In the genomic region with DNA sequence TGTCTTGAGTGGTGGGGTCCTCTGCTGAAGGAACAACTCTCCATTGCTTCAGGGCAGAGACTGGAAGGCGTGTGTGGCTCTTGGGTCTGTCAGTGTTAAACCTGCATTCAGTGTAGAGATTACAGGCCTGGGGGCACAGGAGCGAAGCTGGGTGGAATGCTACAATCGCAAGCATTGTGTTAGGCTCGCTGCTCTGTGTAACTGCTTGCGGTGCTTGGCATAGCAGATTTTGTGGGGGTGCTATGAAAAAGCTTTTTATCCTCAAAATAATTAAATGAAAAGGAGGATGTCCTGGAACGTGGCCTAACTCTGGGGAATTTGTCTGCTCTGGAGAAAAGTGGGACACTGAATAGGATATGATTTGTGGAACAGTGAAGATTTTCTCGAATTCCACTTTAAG, we compare ENCODE assay signal across 15 mouse cellular contexts. TPM values are rescaled to one million over a fixed set of nuclear protein-coding genes. Genes with fewer than 3 reads are reported as not detected.
DNase-seq lines count a peak whose midpoint lies in the region; ATAC-seq lines count a peak whose summit lies in the region.
"Had no signal": no experiment of that assay in that cellular context is flagged by ENCODE, and none has a peak within 500 bp of the region (broad histone marks: within the 10 kb centered on the region; RNA-seq: fewer than 3 reads in every experiment).

No protein-coding gene starts in this region.

- no peaks in the 10 kb centered on the region for H3K27me3 ChIP-seq in heart, embryonic 12.5 days (replicated peaks)
- H3K27me3 ChIP-seq in embryonic facial prominence, embryonic 10.5 days (replicated peaks; ENCODE audit: low read depth, poor library complexity, severe bottlenecking) = no peaks in the 10 kb centered on the region
- no peaks in the 10 kb centered on the region for H3K27me3 ChIP-seq in forebrain, embryonic 13.5 days

- 69% methylated on average over 7 of the region's 7 CpGs for WGBS in heart, embryonic 12.5 days
- 46% methylated on average over 7 of the region's 7 CpGs for WGBS in embryonic facial prominence, embryonic 10.5 days
- 61% methylated on average over 7 of the region's 7 CpGs for WGBS in forebrain, embryonic 13.5 days

- peak; percentile 19 for DNase-seq in heart, adult 11 months
- peak; percentile 23 for DNase-seq in embryonic facial prominence, embryonic 10.5 days (ENCODE audit: low spot score)
- DNase-seq in layer of hippocampus, adult 8-10 months (ENCODE audit: low spot score in 2 of 2) = peak; percentile 63 to 70
- peak; percentile 27 for DNase-seq in mesoderm, embryonic 11.5 days (ENCODE audit: low read depth, low spot score)
- DNase-seq in lung, adult 18-20 months = no peak
- no peak for DNase-seq in adrenal gland, adult 2 months
- DNase-seq: cerebellum, adult 9-11 months; kidney, adult 2 months; thymus, postnatal 36 days had no signal

- no peaks in the 10 kb centered on the region for H3K4me1 ChIP-seq in heart, embryonic 12.5 days (replicated peaks)
- peaks cover 6% of the 10 kb centered on the region; the same call in 1 of the 2 replicates for H3K4me1 ChIP-seq in embryonic facial prominence, embryonic 10.5 days
- H3K4me1 ChIP-seq in forebrain, embryonic 13.5 days = no peaks in the 10 kb centered on the region
- H3K4me1 ChIP-seq: heart, embryonic 10.5 days; midbrain, embryonic 10.5 days had no signal

- H3K27ac ChIP-seq in heart, embryonic 12.5 days (ENCODE audit: poor library complexity, severe bottlenecking) = no peak overlapping the region
- no peak overlapping the region for H3K27ac ChIP-seq in embryonic facial prominence, embryonic 10.5 days (replicated peaks)
- no peak overlapping the region for H3K27ac ChIP-seq in forebrain, embryonic 13.5 days
- H3K27ac ChIP-seq: heart, embryonic 10.5 days; midbrain, embryonic 10.5 days had no signal

- no peak overlapping the region for H3K4me3 ChIP-seq in heart, embryonic 12.5 days
- no peak overlapping the region for H3K4me3 ChIP-seq in embryonic facial prominence, embryonic 10.5 days
- no peak overlapping the region for H3K4me3 ChIP-seq in forebrain, embryonic 13.5 days
- H3K4me3 ChIP-seq: heart, embryonic 10.5 days; midbrain, embryonic 10.5 days had no signal

- H3K9ac ChIP-seq in heart, embryonic 12.5 days = no peak overlapping the region
- no peak overlapping the region for H3K9ac ChIP-seq in forebrain, embryonic 13.5 days

- H3K9me3 ChIP-seq in heart, embryonic 12.5 days (replicated peaks) = peaks cover 4% of the 10 kb centered on the region
- peaks cover 8% of the 10 kb centered on the region; the same call in 1 of the 2 replicates for H3K9me3 ChIP-seq in embryonic facial prominence, embryonic 10.5 days
- H3K9me3 ChIP-seq in forebrain, embryonic 13.5 days (replicated peaks) = peaks cover 10% of the 10 kb centered on the region; the same call in 1 of the 2 replicates
- H3K9me3 ChIP-seq: G1E; heart, embryonic 10.5 days had no signal

- H3K4me2 ChIP-seq in heart, embryonic 12.5 days = no peak overlapping the region
- H3K4me2 ChIP-seq in forebrain, embryonic 13.5 days = no peak overlapping the region

- H3K36me3 ChIP-seq in heart, embryonic 12.5 days = no peaks in the 10 kb centered on the region
- H3K36me3 ChIP-seq in embryonic facial prominence, embryonic 10.5 days (replicated peaks) = no peaks in the 10 kb centered on the region
- no peaks in the 10 kb centered on the region for H3K36me3 ChIP-seq in forebrain, embryonic 13.5 days (ENCODE audit: poor library complexity, severe bottlenecking)
- H3K36me3 ChIP-seq: G1E; heart, embryonic 10.5 days; midbrain, embryonic 10.5 days had no signal

- ATAC-seq in heart, embryonic 12.5 days (ENCODE audit: insufficient number of reproducible peaks, low FRiP score) = no peak
- no peak for ATAC-seq in forebrain, embryonic 13.5 days
- ATAC-seq: lung, postnatal 0 days had no signal

RNA-seq across cellular contexts. Expression of gene Secisbp2l, which starts 26.9 kb away (rescaled TPM):
- 16.7 and 16.8 TPM in 2 replicates for polyA plus RNA-seq in heart, embryonic 12.5 days (2016; fragmentation: Nextera tagmentation; extraction: Ambion mirVana)
- polyA plus RNA-seq in embryonic facial prominence, embryonic 10.5 days (2016; fragmentation: Nextera tagmentation; extraction: Ambion mirVana) = 15.5 and 17.3 TPM in 2 replicates
- 10 to 100 TPM; 91.9 to 95.3 (median 94.9) TPM for total RNA-seq in layer of hippocampus, adult 8-10 months (2022)
- polyA plus RNA-seq in forebrain, embryonic 13.5 days (2015; fragmentation: Nextera tagmentation; extraction: Ambion mirVana) = 25.2 and 25.4 TPM in 2 replicates
- total RNA-seq in adrenal gland, adult 2 months (2021) = 10 to 100 TPM; 55.2 to 56.7 TPM
- 8.8 and 13.3 TPM in 2 replicates for polyA plus RNA-seq in adrenal gland, adult 2 months (2012; rRNA removed)

RNA-seq across cellular contexts. Expression of gene Galk2, which starts 49.4 kb away (rescaled TPM):
- polyA plus RNA-seq in heart, embryonic 12.5 days (2016; fragmentation: Nextera tagmentation; extraction: Ambion mirVana) = 34.2 and 35.0 TPM in 2 replicates
- 36.7 and 37.3 TPM in 2 replicates for polyA plus RNA-seq in embryonic facial prominence, embryonic 10.5 days (2016; fragmentation: Nextera tagmentation; extraction: Ambion mirVana)
- total RNA-seq in layer of hippocampus, adult 8-10 months (2022) = 10 to 100 TPM; 30.9 to 36.3 (median 32.6) TPM
- 27.0 and 32.0 TPM in 2 replicates for polyA plus RNA-seq in forebrain, embryonic 13.5 days (2015; fragmentation: Nextera tagmentation; extraction: Ambion mirVana)
- total RNA-seq in adrenal gland, adult 2 months (2021) = 10 to 100 TPM; 54.3 to 71.8 TPM
- polyA plus RNA-seq in adrenal gland, adult 2 months (2012; rRNA removed) = 17.2 and 21.0 TPM in 2 replicates

RNA-seq across cellular contexts. Expression of gene Cops2, which starts 49.4 kb away (rescaled TPM):
- polyA plus RNA-seq in heart, embryonic 12.5 days (2016; fragmentation: Nextera tagmentation; extraction: Ambion mirVana) = 74.3 and 75.7 TPM in 2 replicates
- 94.9 and 98.3 TPM in 2 replicates for polyA plus RNA-seq in embryonic facial prominence, embryonic 10.5 days (2016; fragmentation: Nextera tagmentation; extraction: Ambion mirVana)
- 100 to 1,000 TPM in 3 of 4 experiments, 10 to 100 TPM in 1; 95.0 to 114 (median 109) TPM for total RNA-seq in layer of hippocampus, adult 8-10 months (2022)
- polyA plus RNA-seq in forebrain, embryonic 13.5 days (2015; fragmentation: Nextera tagmentation; extraction: Ambion mirVana) = 69.9 and 73.8 TPM in 2 replicates
- 100 to 1,000 TPM; 174 to 183 TPM for total RNA-seq in adrenal gland, adult 2 months (2021)
- polyA plus RNA-seq in adrenal gland, adult 2 months (2012; rRNA removed) = 1.4 TPM in 2 replicates

Comparison
In these comparisons a context has a peak if more than half of its experiments do, and no peak if none do; other contexts are left out.
1. DNase-seq: peak in heart, adult 11 months (single experiment), embryonic facial prominence, embryonic 10.5 days (single experiment), layer of hippocampus, adult 8-10 months (2 of 2) and mesoderm, embryonic 11.5 days (single experiment); none in lung, adult 18-20 months (0 of 2) and adrenal gland, adult 2 months (single experiment).
2. RNA of gene Cops2, which starts 49.4 kb away (polyA plus RNA-seq): 94.9 to 98.3 TPM in embryonic facial prominence, embryonic 10.5 days, 74.3 to 75.7 TPM in heart, embryonic 12.5 days and 69.9 to 73.8 TPM in forebrain, embryonic 13.5 days; 1.4 TPM in adrenal gland, adult 2 months; every median in the first group is over 10 times any median in the second.